Mouse (Mus musculus): Measurements from ENCODE around the gene Styx. TPM values are rescaled to one million over a fixed set of nuclear protein-coding genes. Genes with fewer than 3 reads are reported as not detected.
"Not testable (repeated sequence)": the region's sequence is repeated elsewhere in the genome, so short reads cannot be mapped to it uniquely, and the experiment has no call there.

Gene Styx
- total and polyA plus RNA-seq, 2 experiments from 2014 or later, result 35.9 to 72.2 TPM

GRCm38 (mm10) chr14:45464036-45465035, 113.4 kb downstream of the Styx start:
- Histone ChIP-seq H3K9me3 (ENCODE audit: low read length) (no peaks in the 10 kb centered on the region), H3K4me3 (ENCODE audit: low read depth, low read length) (no peak overlapping the region), H3K4me1 (ENCODE audit: insufficient read depth) (no peaks in the 10 kb centered on the region), H3K36me3 (ENCODE audit: insufficient read depth) (peaks cover 62% of the 10 kb centered on the region), H3K9ac (no peak overlapping the region), H3K27me3 (ENCODE audit: insufficient read depth, low read length) (no peaks in the 10 kb centered on the region), H3K4me2 (ENCODE audit: low read depth) (no peak overlapping the region), H3K27ac (ENCODE audit: low read depth, low read length) (no peak overlapping the region)
- no peak for ATAC-seq
- no peak for TF ChIP-seq CTCF (IDR thresholded peaks at IDR 0.05; ENCODE audit: low read depth)
- WGBS, result 76% methylated on average over 19 of the region's 19 CpGs
- no peak for DNase-seq

- not testable (repeated sequence) for DNase-seq; H3K4me3 ChIP-seq (ENCODE audit: low read depth, low read length); H3K4me1 ChIP-seq (ENCODE audit: insufficient read depth); ATAC-seq; H3K27ac ChIP-seq (ENCODE audit: low read depth, low read length); H3K9me3 ChIP-seq (ENCODE audit: low read length); H3K9ac ChIP-seq; H3K4me2 ChIP-seq (ENCODE audit: low read depth); H3K27me3 ChIP-seq (ENCODE audit: insufficient read depth, low read length)
- WGBS, result 95% methylated on average over 8 of the region's 8 CpGs
- H3K36me3 ChIP-seq (ENCODE audit: insufficient read depth), result peaks cover 51% of the 10 kb centered on the region
Measured at GRCm38 (mm10) chr14:45466371-45466770, 115.5 kb downstream of the Styx start.

GRCm38 (mm10) chr14:45469446-45469845, 118.6 kb downstream of the Styx start:
- Histone ChIP-seq H3K4me3 (ENCODE audit: low read depth, low read length) (no peak overlapping the region), H3K27ac (ENCODE audit: low read depth, low read length) (no peak overlapping the region), H3K4me2 (ENCODE audit: low read depth) (no peak overlapping the region), H3K9me3 (ENCODE audit: low read length) (no peaks in the 10 kb centered on the region), H3K36me3 (ENCODE audit: insufficient read depth) (peaks cover 49% of the 10 kb centered on the region), H3K4me1 (ENCODE audit: insufficient read depth) (no peaks in the 10 kb centered on the region), H3K9ac (no peak overlapping the region), H3K27me3 (ENCODE audit: insufficient read depth, low read length) (no peaks in the 10 kb centered on the region)
- WGBS, result 93% methylated on average over 8 of the region's 8 CpGs
- ATAC-seq (no peak), DNase-seq (no peak)
- TF ChIP-seq CTCF (IDR thresholded peaks at IDR 0.05; ENCODE audit: low read depth), result peak; percentile 46

Small RNAs within 50 kb of the gene (microRNA-seq; reads per million reads assigned to microRNA genes)
- gene Gm25353, result 0 reads per million in 2 experiments

Other genes with a start within 250 kb of the Styx start
- gene Gpr137c, start 131.4 kb upstream of the Styx start, total RNA-seq (2014; rRNA removed), result 38.7 and 42.8 TPM in 2 replicates
- 7.2 and 9.4 TPM in 2 replicates for gene Gpr137c, start 131.4 kb upstream of the Styx start, polyA plus RNA-seq (2015; fragmentation: Nextera tagmentation; extraction: Ambion mirVana)
- gene Txndc16, start 130.8 kb upstream of the Styx start, total RNA-seq (2014; rRNA removed), result 51.9 and 61.2 TPM in 2 replicates
- gene Txndc16, start 130.8 kb upstream of the Styx start, polyA plus RNA-seq (2015; fragmentation: Nextera tagmentation; extraction: Ambion mirVana), result 26.1 and 32.5 TPM in 2 replicates
- gene Ero1l, start 32.3 kb upstream of the Styx start, total RNA-seq (2014; rRNA removed), result 19.1 and 24.9 TPM in 2 replicates
- gene Ero1l, start 32.3 kb upstream of the Styx start, polyA plus RNA-seq (2015; fragmentation: Nextera tagmentation; extraction: Ambion mirVana), result 13.8 and 17.9 TPM in 2 replicates
- 156 and 159 TPM in 2 replicates for gene Psmc6, start 21.3 kb upstream of the Styx start, total RNA-seq (2014; rRNA removed)
- 140 and 156 TPM in 2 replicates for gene Psmc6, start 21.3 kb upstream of the Styx start, polyA plus RNA-seq (2015; fragmentation: Nextera tagmentation; extraction: Ambion mirVana)
- 23.6 and 31.1 TPM in 2 replicates for gene Gnpnat1, start 53.8 kb downstream of the Styx start, total RNA-seq (2014; rRNA removed)
- 14.9 and 19.2 TPM in 2 replicates for gene Gnpnat1, start 53.8 kb downstream of the Styx start, polyA plus RNA-seq (2015; fragmentation: Nextera tagmentation; extraction: Ambion mirVana)
- gene Fermt2, start 179.0 kb downstream of the Styx start, total RNA-seq (2014; rRNA removed), result 29.5 and 36.2 TPM in 2 replicates
- gene Fermt2, start 179.0 kb downstream of the Styx start, polyA plus RNA-seq (2015; fragmentation: Nextera tagmentation; extraction: Ambion mirVana), result 59.4 and 61.5 TPM in 2 replicates

Data from forebrain, postnatal 0 days (tissue).